Mouse (Mus musculus) layer of hippocampus, adult 18-20 months (tissue): ENCODE data around the gene Ear14. TPM values are rescaled to one million over a fixed set of nuclear protein-coding genes. Genes with fewer than 3 reads are reported as not detected.
"Not testable (repeated sequence)": the region's sequence is repeated elsewhere in the genome, so short reads cannot be mapped to it uniquely, and the experiment has no call there.

Source experiments
- DNase-seq, 2 experiments: peaks; one replicate each; pipeline ENCODE4 v3.0.0; 2022; ENCODE audit warnings: low spot score in 2 of 2
- long read RNA-seq: library from polyadenylated mRNA; stranded (forward); transcript quantifications from one replicate; pipeline ENCODE4 v2.0.0, GENCODE M21; 2021
- total RNA-seq, 2 experiments: library from RNA; stranded (reverse); gene quantifications; 2 replicates each; pipeline ENCODE4 v1.2.3; 2021

Ear14 gene
- total RNA-seq, result not detected
- long read RNA-seq, partial matches to known transcripts, result 0 of 2 reads
- long read RNA-seq, other reads (novel, unspliced or antisense), result 2 of 2 reads

DNA sequence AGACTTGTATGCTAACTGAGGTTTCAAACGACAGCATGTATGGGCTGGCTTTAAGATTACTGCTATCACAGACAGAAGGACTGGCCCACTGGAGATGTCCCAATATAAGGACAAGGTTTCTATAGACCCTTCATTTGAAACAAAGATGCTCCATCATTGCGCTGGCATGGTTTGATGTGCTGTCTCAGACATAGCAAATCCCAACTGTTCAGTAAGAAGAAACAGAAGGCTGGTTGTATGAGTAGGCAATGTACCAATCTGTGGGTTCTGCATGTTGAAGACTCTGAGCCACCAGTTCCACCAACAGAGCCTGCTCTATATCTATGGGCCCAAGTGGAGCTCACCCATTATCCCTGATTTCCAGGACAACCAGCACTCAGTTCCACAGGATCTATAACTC, at the start of gene Ear14:
TSS of gene Ear14 (plus strand) at position 277 of the 400 bp plus-strand sequence.
- peak; percentile 13 to 78 for DNase-seq

DNA sequence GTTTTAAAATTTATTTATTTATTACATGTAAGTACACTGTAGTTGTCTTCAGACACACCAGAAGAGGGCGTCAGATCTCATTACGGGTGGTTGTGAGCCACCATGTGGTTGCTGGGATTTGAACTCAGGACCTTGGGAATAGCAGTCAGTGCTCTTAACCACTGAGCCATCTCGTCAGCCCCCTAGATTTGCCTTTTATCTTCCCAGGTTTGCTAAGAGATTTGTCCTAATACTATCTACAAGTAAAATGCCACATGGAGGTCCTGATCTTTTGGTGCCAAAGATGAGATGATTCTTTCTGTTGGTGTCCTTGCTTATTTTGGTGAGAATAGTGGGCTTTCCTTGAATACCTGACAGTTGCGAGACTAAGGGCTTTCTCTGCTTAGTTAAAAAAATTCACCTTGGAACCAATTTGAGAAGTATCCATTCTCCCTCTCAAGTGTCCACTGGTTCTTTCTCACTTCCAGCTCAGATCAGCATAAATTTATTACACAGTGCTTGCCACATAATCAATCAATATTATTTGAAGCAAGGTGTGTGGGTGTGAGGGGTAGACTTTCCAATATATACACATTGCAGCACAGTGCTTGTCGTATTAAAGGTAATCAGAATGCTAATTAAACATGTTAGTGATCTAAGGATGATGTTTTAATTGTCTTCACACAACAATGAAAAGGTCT, 47.0 kb upstream of the Ear14 start:
- DNase-seq, result no peak

DNA sequence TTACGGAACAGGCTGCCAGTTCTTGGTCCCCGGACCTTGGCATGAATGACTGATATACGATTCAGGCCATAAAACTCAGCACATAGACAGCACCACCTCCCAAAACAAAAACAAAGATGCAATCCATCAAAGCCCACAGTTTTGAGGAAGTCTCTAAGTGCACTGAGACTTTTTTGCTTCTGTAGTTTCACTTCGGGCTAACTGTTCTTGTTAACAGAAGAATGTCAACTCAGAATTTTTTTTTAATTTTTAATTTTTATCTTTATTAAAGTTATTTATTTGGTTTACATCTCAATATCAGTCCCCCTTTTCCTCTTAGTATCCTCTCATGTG, 46.5 kb upstream of the Ear14 start:
- no peak for DNase-seq

DNA sequence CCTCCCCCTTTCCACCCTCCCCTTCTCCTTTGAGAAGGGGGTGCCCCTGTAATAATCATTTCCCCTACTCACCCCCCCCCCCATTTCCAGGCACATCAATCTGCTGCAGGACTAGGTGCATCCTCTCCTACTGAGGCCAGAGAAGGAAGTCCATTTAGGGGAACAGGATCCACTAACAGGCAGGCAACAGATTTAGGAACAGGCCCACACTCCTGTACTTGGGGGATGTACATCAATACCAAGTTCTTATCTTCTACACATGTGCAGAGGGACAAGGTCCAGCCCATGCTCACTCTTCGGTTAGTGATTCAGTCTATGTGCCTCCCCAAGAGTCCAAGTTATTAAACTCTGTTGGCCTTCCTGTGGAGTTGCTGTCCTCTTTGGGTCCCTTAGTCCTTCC, 46.1 kb upstream of the Ear14 start:
- no peak for DNase-seq

- peak; percentile 70 to 90 for DNase-seq
Measured at GRCm38 (mm10) chr14:51161976-51162375, 41.2 kb upstream of the Ear14 start, which contains the start of gene Rnase2b. Gene Rnase2b (plus strand): TSS chr14:51162260.

DNA sequence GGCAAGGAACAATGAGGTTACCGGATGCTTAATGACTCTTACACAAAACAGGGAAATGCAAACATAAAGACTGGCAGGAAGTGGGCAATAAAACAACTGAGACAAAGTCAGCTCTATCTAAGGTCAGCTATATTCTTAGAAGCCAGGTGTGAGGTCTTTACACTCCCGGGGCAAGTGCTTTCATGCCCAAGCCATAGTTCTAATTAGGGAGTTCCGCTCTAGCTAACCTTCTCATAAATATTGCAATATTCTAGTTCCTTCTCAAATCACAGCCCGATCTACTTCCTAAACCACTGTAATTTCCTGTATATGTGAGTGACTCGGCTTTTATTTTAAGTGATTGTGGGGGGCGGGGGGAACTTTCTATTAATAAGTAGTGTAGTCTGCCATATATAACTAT, 39.9 kb upstream of the Ear14 start:
- not testable (repeated sequence) for DNase-seq

- no peak for DNase-seq
Measured at GRCm38 (mm10) chr14:51165435-51165834, 37.8 kb upstream of the Ear14 start.

GRCm38 (mm10) chr14:51166068-51166467, 37.1 kb upstream of the Ear14 start:
- DNase-seq, result no peak

GRCm38 (mm10) chr14:51172095-51172865, 30.9 kb upstream of the Ear14 start:
- DNase-seq, result peak in 1 of 2 experiments; percentile 50

- peak; percentile 24 to 70 for DNase-seq
Measured at GRCm38 (mm10) chr14:51172947-51173346, 30.2 kb upstream of the Ear14 start.

DNA sequence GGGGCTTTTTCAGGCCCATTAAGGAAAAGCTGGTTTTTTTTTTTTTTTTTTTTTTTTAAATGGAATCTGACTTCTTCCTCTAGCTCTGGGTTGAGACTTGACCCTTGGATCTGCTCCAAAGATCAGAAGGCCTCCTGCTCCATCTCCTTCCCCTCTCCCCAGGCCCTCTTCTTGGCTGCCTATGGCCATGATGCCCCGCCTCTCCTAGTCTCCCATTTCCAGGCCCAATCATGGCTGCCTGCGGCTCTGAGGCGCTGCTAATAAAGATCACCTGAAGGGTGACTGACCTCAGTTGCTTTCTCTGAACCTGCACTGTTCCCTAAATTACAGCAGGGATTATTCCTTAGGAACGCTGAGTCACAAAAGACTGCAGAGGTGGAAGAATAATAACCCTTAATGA, 29.3 kb upstream of the Ear14 start:
- DNase-seq, result no peak

DNA sequence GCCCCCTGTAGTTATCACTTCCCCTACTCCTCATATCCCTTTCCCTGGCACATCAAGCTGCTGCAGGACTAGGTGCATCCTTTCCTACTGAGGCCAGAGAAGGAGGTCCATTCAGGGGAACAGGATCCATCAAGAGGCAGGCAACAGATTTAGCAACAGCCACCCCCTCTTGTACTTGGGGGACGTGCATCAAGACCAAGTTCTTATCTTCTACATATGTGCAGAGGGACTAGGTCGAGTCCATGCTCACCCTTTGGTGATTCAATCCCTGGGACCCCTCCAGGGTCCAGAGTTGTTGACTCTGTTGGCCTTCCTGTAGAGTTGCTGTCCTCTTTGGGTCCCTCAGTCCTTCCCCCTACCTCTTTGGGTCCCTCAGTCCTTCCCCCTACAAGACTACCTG, 22.1 kb upstream of the Ear14 start:
- not testable (repeated sequence) for DNase-seq

- no peak for DNase-seq
Measured at GRCm38 (mm10) chr14:51195681-51196080, 7.5 kb upstream of the Ear14 start.

DNA sequence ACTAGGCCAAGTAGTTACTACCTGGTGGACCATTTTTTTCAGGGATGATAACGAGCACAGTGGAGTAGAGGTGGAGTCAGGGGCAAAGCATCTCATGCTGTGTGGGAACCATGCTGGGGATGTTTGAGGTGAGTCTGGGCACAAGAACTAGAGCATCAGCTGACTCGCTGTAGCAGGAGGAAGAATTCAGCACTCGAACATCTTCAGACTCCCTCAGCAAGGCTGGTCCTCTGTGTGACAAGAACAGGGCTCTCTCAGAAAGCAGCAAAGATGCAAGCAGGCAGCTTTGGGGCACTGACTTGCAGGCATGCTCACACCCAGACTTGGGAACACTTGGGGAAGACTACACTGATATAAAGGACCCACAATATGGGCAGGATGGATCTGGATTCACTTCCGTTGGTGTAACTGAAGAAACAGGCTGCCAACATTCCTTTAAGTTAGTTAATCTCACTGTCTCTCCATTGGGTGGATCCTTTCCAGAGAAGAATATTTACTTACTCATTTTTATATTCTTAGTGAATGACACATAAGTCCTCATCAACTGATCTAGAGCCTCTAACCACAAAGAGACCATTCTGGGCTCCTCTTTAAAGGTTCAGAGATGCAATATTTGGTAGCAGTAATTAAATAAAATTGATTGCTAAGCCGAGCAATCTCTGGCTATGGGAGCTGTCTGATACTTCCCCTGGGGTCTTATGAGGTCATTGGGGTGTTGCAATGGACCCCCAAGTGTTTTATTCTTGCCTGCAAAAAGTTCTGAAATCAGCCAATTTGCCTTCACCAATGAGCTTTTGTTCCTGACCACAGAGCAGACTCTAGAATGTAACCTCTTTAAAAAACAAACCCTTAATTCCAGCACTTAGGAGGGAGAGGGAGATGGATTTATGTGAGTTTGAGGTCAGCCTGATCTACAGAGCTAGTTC, 3.8 kb upstream of the Ear14 start, which contains the start of gene Ang2:
TSS of gene Ang2 (minus strand) at position 51 of the 926 bp plus-strand sequence.
- no peak for DNase-seq

DNA sequence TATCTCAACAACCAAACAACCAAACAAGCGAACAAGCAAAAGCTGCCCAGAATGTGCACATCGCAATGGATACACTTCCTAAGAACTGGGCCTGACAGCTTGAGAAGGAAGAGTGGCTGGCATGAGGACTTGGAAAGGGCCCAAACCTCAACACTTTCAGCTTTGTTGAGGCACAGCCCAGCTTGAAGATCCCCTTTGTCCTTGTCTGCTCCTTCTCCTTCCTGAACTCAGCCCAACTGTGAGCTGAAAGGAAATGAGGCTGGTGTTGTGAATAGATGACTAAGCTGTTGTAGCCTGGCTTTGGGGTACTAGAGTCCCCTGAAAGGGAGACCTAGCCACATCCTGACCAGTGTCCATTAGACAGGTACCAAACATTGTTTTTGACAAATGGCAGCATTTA, 3.1 kb upstream of the Ear14 start:
- DNase-seq, result peak in 1 of 2 experiments; percentile 41

- DNase-seq, result no peak
Measured at GRCm38 (mm10) chr14:51200466-51200865, 2.7 kb upstream of the Ear14 start.

GRCm38 (mm10) chr14:51220075-51220474, 16.9 kb downstream of the Ear14 start:
- DNase-seq, result not testable (repeated sequence)

DNA sequence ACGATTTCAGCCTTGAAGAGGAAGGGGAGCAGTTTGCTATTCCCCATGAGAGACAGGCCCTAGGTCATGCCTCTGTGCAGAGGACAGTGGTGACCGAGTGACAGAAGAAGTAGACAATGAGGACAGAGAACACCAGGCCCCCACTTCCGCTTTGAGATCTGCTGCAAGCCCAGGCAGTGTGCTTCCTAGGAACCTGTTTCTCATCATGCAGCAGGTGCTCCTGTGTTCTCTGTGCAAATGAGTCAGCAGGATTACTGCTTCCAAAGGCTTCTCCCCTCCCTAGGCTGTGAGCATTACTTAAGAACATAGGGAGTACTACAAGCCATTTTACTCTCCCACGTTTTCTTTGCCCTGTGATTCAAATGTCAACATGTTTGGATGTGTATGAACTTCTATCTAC, 26.5 kb downstream of the Ear14 start:
- DNase-seq, result not testable (repeated sequence)

DNA sequence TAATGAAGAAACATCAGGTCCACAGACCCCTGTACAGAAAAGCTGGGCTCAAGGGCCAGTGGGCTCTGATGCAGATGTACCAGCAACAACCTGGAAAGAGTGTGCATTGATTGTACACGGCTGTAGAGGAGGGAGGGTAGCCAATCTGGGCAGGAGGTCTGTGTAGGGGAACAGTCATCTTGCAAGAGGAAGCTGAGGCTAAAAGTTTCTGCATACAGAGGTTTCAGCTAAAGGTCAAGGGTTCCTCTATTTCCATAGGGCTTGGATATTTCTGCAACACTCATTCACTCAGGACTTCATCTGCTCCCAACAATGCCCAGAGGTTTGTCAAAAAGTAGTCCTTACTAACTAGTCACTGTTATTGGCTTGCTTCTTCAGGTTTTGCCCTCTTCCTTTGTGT, 34.3 kb downstream of the Ear14 start:
- DNase-seq, result not testable (repeated sequence)

DNA sequence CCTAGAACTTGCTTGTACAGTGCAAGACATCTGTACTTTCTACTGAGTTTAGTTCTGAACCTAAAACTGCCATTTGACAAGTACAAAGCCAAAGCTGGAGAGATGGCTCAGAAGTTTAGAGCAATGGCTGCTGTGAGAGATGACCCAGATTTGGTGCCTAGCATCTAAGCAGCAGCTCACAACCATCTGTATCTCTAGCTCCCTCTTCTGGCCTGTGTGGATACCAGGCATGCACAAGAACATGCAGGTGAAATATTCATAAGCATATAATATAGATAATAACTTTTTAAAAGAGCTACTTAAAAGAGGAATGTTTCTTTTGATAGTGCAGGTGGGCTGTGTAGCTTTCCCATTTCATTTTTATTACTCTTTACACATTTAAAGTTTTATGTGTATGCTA, 37.7 kb downstream of the Ear14 start:
- peak; percentile 17 to 84 for DNase-seq

- no peak for DNase-seq
Measured at GRCm38 (mm10) chr14:51247736-51248135, 44.5 kb downstream of the Ear14 start.
